Mouse (Mus musculus): ENCODE measurements at regions not wholly inside any gene's neighbourhood (a gene's known extent, or its start where the extent isn't known, plus 50 kb on each side); places are given as distances from the start of the nearest gene placed in this dataset.
"Not testable (repeated sequence)": the region's sequence is repeated elsewhere in the genome, so short reads cannot be mapped to it uniquely, and the experiment has no call there.

- Histone ChIP-seq H3K36me3 (ENCODE audit: control insufficient read depth, insufficient read depth, low read length, poor library complexity, severe bottlenecking) (no peaks in the 10 kb centered on the region), H3K27me3 (ENCODE audit: control insufficient read depth, insufficient read depth, low read length, poor library complexity, severe bottlenecking) (no peaks in the 10 kb centered on the region)
- DNase-seq (ENCODE audit: low read depth, low spot score) = no peak
Measured at GRCm38 (mm10) chr5:40177982-40178748, 422.9 kb upstream of the Hs3st1 start.

- Histone ChIP-seq H3K27me3 (ENCODE audit: control insufficient read depth, insufficient read depth, low read length, poor library complexity, severe bottlenecking) (no peaks in the 10 kb centered on the region), H3K36me3 (ENCODE audit: control insufficient read depth, insufficient read depth, low read length, poor library complexity, severe bottlenecking) (no peaks in the 10 kb centered on the region)
- no peak for DNase-seq (ENCODE audit: low read depth, low spot score)
Measured at GRCm38 (mm10) chr5:40136740-40137285, 381.5 kb upstream of the Hs3st1 start.

GRCm38 (mm10) chr5:40124337-40124736, 369.1 kb upstream of the Hs3st1 start:
- Histone ChIP-seq H3K27me3 (ENCODE audit: control insufficient read depth, insufficient read depth, low read length, poor library complexity, severe bottlenecking) (no peaks in the 10 kb centered on the region), H3K36me3 (ENCODE audit: control insufficient read depth, insufficient read depth, low read length, poor library complexity, severe bottlenecking) (no peaks in the 10 kb centered on the region)
- DNase-seq (ENCODE audit: low read depth, low spot score) = no peak

- DNase-seq (ENCODE audit: low read depth, low spot score) = no peak
- Histone ChIP-seq H3K36me3 (ENCODE audit: control insufficient read depth, insufficient read depth, low read length, poor library complexity, severe bottlenecking) (no peaks in the 10 kb centered on the region), H3K27me3 (ENCODE audit: control insufficient read depth, insufficient read depth, low read length, poor library complexity, severe bottlenecking) (no peaks in the 10 kb centered on the region)
Measured at GRCm38 (mm10) chr5:40116849-40117248, 361.6 kb upstream of the Hs3st1 start.

GRCm38 (mm10) chr5:40089576-40089975, 334.3 kb upstream of the Hs3st1 start:
- not testable (repeated sequence) for DNase-seq (ENCODE audit: low read depth, low spot score); H3K36me3 ChIP-seq (ENCODE audit: control insufficient read depth, insufficient read depth, low read length, poor library complexity, severe bottlenecking); H3K27me3 ChIP-seq (ENCODE audit: control insufficient read depth, insufficient read depth, low read length, poor library complexity, severe bottlenecking)

- H3K27me3 ChIP-seq (ENCODE audit: control insufficient read depth, insufficient read depth, low read length, poor library complexity, severe bottlenecking) = no peaks in the 10 kb centered on the region
- no peak for DNase-seq (ENCODE audit: low read depth, low spot score)
- H3K36me3 ChIP-seq (ENCODE audit: control insufficient read depth, insufficient read depth, low read length, poor library complexity, severe bottlenecking) = no peaks in the 10 kb centered on the region
Measured at GRCm38 (mm10) chr5:40045288-40045687, 290.0 kb upstream of the Hs3st1 start.

- DNase-seq (ENCODE audit: low read depth, low spot score) = no peak
- H3K27me3 ChIP-seq (ENCODE audit: control insufficient read depth, insufficient read depth, low read length, poor library complexity, severe bottlenecking) = no peaks in the 10 kb centered on the region
- H3K36me3 ChIP-seq (ENCODE audit: control insufficient read depth, insufficient read depth, low read length, poor library complexity, severe bottlenecking) = no peaks in the 10 kb centered on the region
Measured at GRCm38 (mm10) chr5:40034452-40034851, 279.2 kb upstream of the Hs3st1 start.

GRCm38 (mm10) chr5:40033686-40034085, 278.4 kb upstream of the Hs3st1 start:
- DNase-seq (ENCODE audit: low read depth, low spot score) = no peak
- H3K27me3 ChIP-seq (ENCODE audit: control insufficient read depth, insufficient read depth, low read length, poor library complexity, severe bottlenecking) = no peaks in the 10 kb centered on the region
- H3K36me3 ChIP-seq (ENCODE audit: control insufficient read depth, insufficient read depth, low read length, poor library complexity, severe bottlenecking) = no peaks in the 10 kb centered on the region

- Histone ChIP-seq H3K27me3 (ENCODE audit: control insufficient read depth, insufficient read depth, low read length, poor library complexity, severe bottlenecking) (no peaks in the 10 kb centered on the region), H3K36me3 (ENCODE audit: control insufficient read depth, insufficient read depth, low read length, poor library complexity, severe bottlenecking) (no peaks in the 10 kb centered on the region)
- DNase-seq (ENCODE audit: low read depth, low spot score) = no peak
Measured at GRCm38 (mm10) chr5:40030261-40030660, 275.0 kb upstream of the Hs3st1 start.

GRCm38 (mm10) chr5:40015946-40016345, 260.7 kb upstream of the Hs3st1 start:
- H3K36me3 ChIP-seq (ENCODE audit: control insufficient read depth, insufficient read depth, low read length, poor library complexity, severe bottlenecking) = no peaks in the 10 kb centered on the region

GRCm38 (mm10) chr5:39988039-39988438, 232.8 kb upstream of the Hs3st1 start:
- Histone ChIP-seq H3K36me3 (ENCODE audit: control insufficient read depth, insufficient read depth, low read length, poor library complexity, severe bottlenecking) (no peaks in the 10 kb centered on the region), H3K27me3 (ENCODE audit: control insufficient read depth, insufficient read depth, low read length, poor library complexity, severe bottlenecking) (no peaks in the 10 kb centered on the region)
- no peak for DNase-seq (ENCODE audit: low read depth, low spot score)

More at GRCm38 (mm10) chr5:40015946-40016345, 260.7 kb upstream of the Hs3st1 start:
- no peaks in the 10 kb centered on the region for H3K27me3 ChIP-seq (ENCODE audit: control insufficient read depth, insufficient read depth, low read length, poor library complexity, severe bottlenecking)
- no peak for DNase-seq (ENCODE audit: low read depth, low spot score)

- Histone ChIP-seq H3K36me3 (ENCODE audit: control insufficient read depth, insufficient read depth, low read length, poor library complexity, severe bottlenecking) (no peaks in the 10 kb centered on the region), H3K27me3 (ENCODE audit: control insufficient read depth, insufficient read depth, low read length, poor library complexity, severe bottlenecking) (0 out of 2 replicates have a peak, but pooled peaks cover 2% of the 10 kb centered on the region)
- no peak for DNase-seq (ENCODE audit: low read depth, low spot score)
Measured at GRCm38 (mm10) chr5:39964371-39964770, 209.1 kb upstream of the Hs3st1 start.

- peak; percentile 61 for DNase-seq (ENCODE audit: low read depth, low spot score)
- Histone ChIP-seq H3K36me3 (ENCODE audit: control insufficient read depth, insufficient read depth, low read length, poor library complexity, severe bottlenecking) (no peaks in the 10 kb centered on the region), H3K27me3 (ENCODE audit: control insufficient read depth, insufficient read depth, low read length, poor library complexity, severe bottlenecking) (0 out of 2 replicates have a peak, but pooled peaks cover 2% of the 10 kb centered on the region)
Measured at GRCm38 (mm10) chr5:39960981-39961380, 205.7 kb upstream of the Hs3st1 start.

GRCm38 (mm10) chr5:39935564-39935963, 180.3 kb upstream of the Hs3st1 start:
- DNase-seq (ENCODE audit: low read depth, low spot score) = no peak
- H3K36me3 ChIP-seq (ENCODE audit: control insufficient read depth, insufficient read depth, low read length, poor library complexity, severe bottlenecking) = no peaks in the 10 kb centered on the region
- H3K27me3 ChIP-seq (ENCODE audit: control insufficient read depth, insufficient read depth, low read length, poor library complexity, severe bottlenecking) = no peaks in the 10 kb centered on the region

- no peak for DNase-seq (ENCODE audit: low read depth, low spot score)
- no peaks in the 10 kb centered on the region for H3K27me3 ChIP-seq (ENCODE audit: control insufficient read depth, insufficient read depth, low read length, poor library complexity, severe bottlenecking)
- no peaks in the 10 kb centered on the region for H3K36me3 ChIP-seq (ENCODE audit: control insufficient read depth, insufficient read depth, low read length, poor library complexity, severe bottlenecking)
Measured at GRCm38 (mm10) chr5:39931890-39932289, 176.6 kb upstream of the Hs3st1 start.
